Mouse (Mus musculus) MEL (cell line): ENCODE data around the gene Pdgfd. TPM values are rescaled to one million over a fixed set of nuclear protein-coding genes. Genes with fewer than 3 reads are reported as not detected.

Source experiments
- DNase-seq: peaks from one replicate; pipeline ENCODE4 v3.0.0; 2011; ENCODE audit warnings: low read depth, low spot score
- H3K27ac ChIP-seq: 2 replicates; pipeline ENCODE4 v1.5.1; 2012; ENCODE audit warnings: low read depth, mild to moderate bottlenecking, control low read depth, low read length, moderate library complexity; ENCODE audit not compliant: control insufficient read depth
- H3K27me3 ChIP-seq, 2 experiments: fragments of 150-350 bp in 1 of 2; sonication (generic) in 1 of 2; 2 replicates each; pipeline ENCODE4 v1.6.1; 2012; ENCODE audit warnings: low read length in 2 of 2, mild to moderate bottlenecking in 2 of 2, improper control_type of control experiment in 1 of 2, moderate library complexity in 1 of 2; ENCODE audit not compliant: insufficient read depth in 2 of 2, control insufficient read depth in 1 of 2
- H3K36me3 ChIP-seq, 2 experiments: 2 replicates each; pipeline ENCODE4 v1.6.1; 2012 to 2014; ENCODE audit warnings: low read length in 2 of 2, improper control_type of control experiment in 1 of 2, inconsistent platforms in 1 of 2, mild to moderate bottlenecking in 1 of 2; ENCODE audit not compliant: insufficient read depth in 2 of 2, control insufficient read depth in 1 of 2
- H3K4me1 ChIP-seq, 2 experiments: fragments of 150-350 bp in 1 of 2; sonication (generic) in 1 of 2; 2 replicates each; pipeline ENCODE4 v1.6.1; 2012; ENCODE audit warnings: low read length in 2 of 2, improper control_type of control experiment in 1 of 2, mild to moderate bottlenecking in 1 of 2; ENCODE audit not compliant: insufficient read depth in 2 of 2, control insufficient read depth in 1 of 2
- H3K4me3 ChIP-seq, 2 experiments: fragments of 150-350 bp in 1 of 2; sonication (generic) in 1 of 2; 2 replicates each; pipeline ENCODE4 v1.5.1; 2012; ENCODE audit warnings: low read depth in 2 of 2, low read length in 2 of 2, mild to moderate bottlenecking in 2 of 2, moderate library complexity in 2 of 2, control low read depth in 1 of 2, improper control_type of control experiment in 1 of 2; ENCODE audit not compliant: control insufficient read depth in 1 of 2, insufficient read depth in 1 of 2
- H3K79me2 ChIP-seq: 2 replicates; pipeline ENCODE4 v1.6.1; 2012; ENCODE audit warnings: mild to moderate bottlenecking, low read length, moderate library complexity; ENCODE audit not compliant: control insufficient read depth, poor library complexity, insufficient read depth
- H3K9ac ChIP-seq: 2 replicates; pipeline ENCODE4 v1.6.1; 2012; ENCODE audit warnings: low read depth, mild to moderate bottlenecking, control low read depth, low read length, moderate library complexity; ENCODE audit not compliant: control insufficient read depth, poor library complexity, severe bottlenecking
- H3K9me3 ChIP-seq: fragments of 150-350 bp; sonication (generic); replicated peaks from 2 replicates; pipeline ENCODE4 v1.6.1; 2012; ENCODE audit warnings: mild to moderate bottlenecking, low read length, improper control_type of control experiment, moderate library complexity; ENCODE audit not compliant: insufficient read depth
- CHD1 ChIP-seq: IDR thresholded peaks from 2 replicates; pipeline ENCODE4 v1.6.1; 2012; ENCODE audit warnings: low read depth, mild to moderate bottlenecking, inconsistent platforms, low read length, improper control_type of control experiment
- CHD2 ChIP-seq: IDR thresholded peaks from 2 replicates; pipeline ENCODE4 v1.6.1; 2011; ENCODE audit warnings: low read length, improper control_type of control experiment
- CTCF ChIP-seq, 3 experiments: IDR thresholded peaks in 2 of 3; conservative IDR thresholded peaks in 1 of 3; 2 replicates each; pipeline ENCODE4 v1.5.1; 2011 to 2012; ENCODE audit warnings: low read length in 3 of 3, low read depth in 2 of 3, mild to moderate bottlenecking in 2 of 3, improper control_type of control experiment in 1 of 3, inconsistent platforms in 1 of 3, mixed read lengths in 1 of 3, moderate library complexity in 1 of 3; ENCODE audit not compliant: control insufficient read depth in 1 of 3, insufficient read depth in 1 of 3, poor library complexity in 1 of 3, severe bottlenecking in 1 of 3
- ETS1 ChIP-seq: IDR thresholded peaks from 2 replicates; pipeline ENCODE4 v1.6.1; 2012; ENCODE audit warnings: low read depth, mild to moderate bottlenecking, inconsistent platforms, low read length, improper control_type of control experiment, moderate library complexity
- GABPA ChIP-seq: IDR thresholded peaks from 2 replicates; pipeline ENCODE4 v1.6.1; 2012; ENCODE audit warnings: low read depth, mild to moderate bottlenecking, inconsistent platforms, low read length, improper control_type of control experiment, moderate library complexity
- GATA1 ChIP-seq: IDR thresholded peaks from 2 replicates; pipeline ENCODE4 v1.6.1; 2011; ENCODE audit warnings: low read depth, low read length, improper control_type of control experiment
- JUND ChIP-seq: IDR thresholded peaks from 2 replicates; pipeline ENCODE4 v1.6.1; 2011; ENCODE audit warnings: low read depth, mild to moderate bottlenecking, improper control_type of control experiment, low read length
- KAT2A ChIP-seq: conservative IDR thresholded peaks from 2 replicates; pipeline ENCODE4 v1.6.1; 2012; ENCODE audit warnings: low read depth, low read length, improper control_type of control experiment, inconsistent platforms
- MEF2A ChIP-seq: IDR thresholded peaks from 2 replicates; pipeline ENCODE4 v1.6.1; 2014; ENCODE audit warnings: low read depth, mild to moderate bottlenecking, inconsistent platforms, low read length, improper control_type of control experiment; ENCODE audit not compliant: poor library complexity, insufficient replicate concordance, severe bottlenecking; ENCODE audit errors: extremely low read depth
- MYB ChIP-seq: IDR thresholded peaks from 2 replicates; pipeline ENCODE4 v1.6.1; 2011; ENCODE audit warnings: mild to moderate bottlenecking, low read depth, low read length, improper control_type of control experiment
- NELFE ChIP-seq: IDR thresholded peaks from 2 replicates; pipeline ENCODE4 v1.6.1; 2011; ENCODE audit warnings: low read depth, low read length, improper control_type of control experiment
- NRF1 ChIP-seq: IDR thresholded peaks from 2 replicates; pipeline ENCODE4 v1.6.1; 2014; ENCODE audit warnings: low read depth, mild to moderate bottlenecking, inconsistent platforms, low read length, improper control_type of control experiment, moderate library complexity; ENCODE audit not compliant: poor library complexity, insufficient read depth, severe bottlenecking
- POLR2AphosphoS2 ChIP-seq: IDR thresholded peaks from 2 replicates; pipeline ENCODE4 v1.6.1; 2011; ENCODE audit warnings: low read length, improper control_type of control experiment
- POLR2AphosphoS5 ChIP-seq: IDR thresholded peaks from 2 replicates; pipeline ENCODE4 v1.6.1; 2012; ENCODE audit warnings: low read depth, borderline replicate concordance, mild to moderate bottlenecking, inconsistent platforms, low read length, moderate library complexity, mixed read lengths
- RAD21 ChIP-seq: IDR thresholded peaks from 2 replicates; pipeline ENCODE4 v1.6.1; 2011; ENCODE audit warnings: mild to moderate bottlenecking, low read depth, low read length, improper control_type of control experiment
- SMC3 ChIP-seq: IDR thresholded peaks from 2 replicates; pipeline ENCODE4 v1.6.1; 2011; ENCODE audit warnings: low read depth, low read length, improper control_type of control experiment
- TCF12 ChIP-seq: IDR thresholded peaks from 2 replicates; pipeline ENCODE4 v1.6.1; 2014; ENCODE audit warnings: low read depth, mild to moderate bottlenecking, inconsistent platforms, low read length, improper control_type of control experiment, moderate library complexity
- USF1 ChIP-seq: IDR thresholded peaks from 2 replicates; pipeline ENCODE4 v1.6.1; 2014; ENCODE audit warnings: low read depth, mild to moderate bottlenecking, inconsistent platforms, low read length, improper control_type of control experiment, moderate library complexity
- USF2 ChIP-seq, 2 experiments: IDR thresholded peaks; 2 replicates each; pipeline ENCODE4 v1.6.1; 2011 to 2012; ENCODE audit warnings: improper control_type of control experiment in 2 of 2, low read length in 2 of 2, borderline replicate concordance in 1 of 2, inconsistent platforms in 1 of 2, low read depth in 1 of 2, mild to moderate bottlenecking in 1 of 2; ENCODE audit not compliant: insufficient read depth in 1 of 2
- ZMIZ1 ChIP-seq: IDR thresholded peaks from 2 replicates; pipeline ENCODE4 v1.6.1; 2012; ENCODE audit warnings: low read depth, mild to moderate bottlenecking, inconsistent platforms, low read length, improper control_type of control experiment, moderate library complexity
- ZNF384 ChIP-seq: IDR thresholded peaks from 2 replicates; pipeline ENCODE4 v1.6.1; 2012; ENCODE audit warnings: low read depth, mild to moderate bottlenecking, inconsistent platforms, low read length, improper control_type of control experiment
- polyA plus RNA-seq, 2 experiments: library from polyadenylated mRNA; stranded (reverse) in 1 of 2; unstranded in 1 of 2; fragments of >175 nt in 1 of 2; fragments of >200 nt in 1 of 2; gene quantifications; 2 replicates each; pipeline versions ENCODE4 v1.2.1 to v1.2.4; 2012; ENCODE audit warnings: low replicate concordance in 2 of 2, low read depth in 1 of 2; ENCODE audit not compliant: insufficient read length in 2 of 2, insufficient read depth in 1 of 2, missing spikeins in 1 of 2
- total RNA-seq: library from RNA; depleted of rRNA; stranded (reverse); fragments of 300-350 nt; gene quantifications from 2 replicates; pipeline ENCODE4 v1.2.3, GENCODE M21; 2012

The Pdgfd gene
- total and polyA plus RNA-seq, 3 experiments: not detected

- Histone ChIP-seq H3K79me2 (no peaks in the 10 kb centered on the region), H3K4me1 (no peaks in the 10 kb centered on the region), H3K4me3 (no peak overlapping the region), H3K9me3 (no peaks in the 10 kb centered on the region), H3K27ac (no peak overlapping the region), H3K36me3 (no peaks in the 10 kb centered on the region), H3K9ac (no peak overlapping the region), H3K27me3 (no peaks in the 10 kb centered on the region; a peak in 1 of 4 replicates)
- TF ChIP-seq USF2 (IDR thresholded peaks at IDR 0.05; ENCODE audit: borderline replicate concordance in 1 of 2, insufficient read depth in 1 of 2, low read depth in 1 of 2, low read length in 2 of 2) (no peak), GATA1 (no peak)
- peak; percentile 16 for DNase-seq
These were observed 176.5 kb downstream of the Pdgfd start for GRCm38 (mm10) chr9:6344924-6345323.

GRCm38 (mm10) chr9:6345366-6345765, 177.0 kb downstream of the Pdgfd start:
- no peaks in the 10 kb centered on the region for H3K9me3 ChIP-seq
- no peak for DNase-seq
- no peak overlapping the region for H3K9ac ChIP-seq
- no peaks in the 10 kb centered on the region; a peak in 1 of 4 replicates for H3K27me3 ChIP-seq
- H3K4me3 ChIP-seq: no peak overlapping the region
- no peaks in the 10 kb centered on the region for H3K36me3 ChIP-seq
- no peaks in the 10 kb centered on the region for H3K4me1 ChIP-seq
- no peaks in the 10 kb centered on the region for H3K79me2 ChIP-seq
- TF ChIP-seq USF1: no peak
- TF ChIP-seq POLR2AphosphoS5: no peak
- no peak for TF ChIP-seq JUND
- TF ChIP-seq MYB: no peak
- TF ChIP-seq ETS1: no peak
- no peak for TF ChIP-seq ZMIZ1
- TF ChIP-seq SMC3: no peak
- TF ChIP-seq NRF1: no peak
- TF ChIP-seq ZNF384: no peak
- TF ChIP-seq NELFE: no peak
- TF ChIP-seq RAD21: no peak
- no peak for TF ChIP-seq CTCF (IDR thresholded peaks at IDR 0.05 in 2 of 3, conservative IDR thresholded peaks at IDR 0.05 in 1 of 3; ENCODE audit: control insufficient read depth in 1 of 3, insufficient read depth in 1 of 3, low read depth in 2 of 3, low read length in 3 of 3, poor library complexity in 1 of 3, severe bottlenecking in 1 of 3)
- TF ChIP-seq TCF12: no peak
- TF ChIP-seq MEF2A: no peak
- TF ChIP-seq CHD1: no peak
- TF ChIP-seq POLR2AphosphoS2: no peak
- no peak for TF ChIP-seq GABPA
- TF ChIP-seq CHD2: no peak
- TF ChIP-seq KAT2A: no peak
- no peak overlapping the region for H3K27ac ChIP-seq
